Mouse (Mus musculus): Measurements from ENCODE around the gene Zfp982.
"Not testable (repeated sequence)": the region's sequence is repeated elsewhere in the genome, so short reads cannot be mapped to it uniquely, and the experiment has no call there.

Zfp982 gene

DNA sequence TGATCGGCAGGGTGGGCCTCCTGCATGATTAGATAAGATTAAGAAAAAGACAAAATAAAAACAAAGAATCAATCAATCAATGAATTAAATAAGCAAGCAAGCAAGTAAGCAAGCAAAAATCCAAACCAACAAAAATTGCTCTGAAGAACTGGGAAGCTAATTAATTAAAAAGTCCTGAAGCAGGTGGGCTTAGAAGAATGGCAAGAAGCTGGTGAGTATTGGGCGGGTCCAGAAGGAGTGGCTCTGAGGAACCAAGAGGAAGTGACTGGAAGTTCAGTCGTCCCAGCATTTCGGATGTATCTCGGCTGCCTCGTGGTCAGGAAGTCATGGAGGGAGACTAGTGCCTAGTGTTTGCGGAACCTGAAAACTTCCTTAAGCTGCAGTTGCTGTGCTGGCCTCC, at the start of gene Zfp982:
Gene Zfp982 (plus strand): TSS at position 301 of the 400 bp plus-strand sequence.
- not testable (repeated sequence) for DNase-seq (ENCODE audit: low spot score)

DNA sequence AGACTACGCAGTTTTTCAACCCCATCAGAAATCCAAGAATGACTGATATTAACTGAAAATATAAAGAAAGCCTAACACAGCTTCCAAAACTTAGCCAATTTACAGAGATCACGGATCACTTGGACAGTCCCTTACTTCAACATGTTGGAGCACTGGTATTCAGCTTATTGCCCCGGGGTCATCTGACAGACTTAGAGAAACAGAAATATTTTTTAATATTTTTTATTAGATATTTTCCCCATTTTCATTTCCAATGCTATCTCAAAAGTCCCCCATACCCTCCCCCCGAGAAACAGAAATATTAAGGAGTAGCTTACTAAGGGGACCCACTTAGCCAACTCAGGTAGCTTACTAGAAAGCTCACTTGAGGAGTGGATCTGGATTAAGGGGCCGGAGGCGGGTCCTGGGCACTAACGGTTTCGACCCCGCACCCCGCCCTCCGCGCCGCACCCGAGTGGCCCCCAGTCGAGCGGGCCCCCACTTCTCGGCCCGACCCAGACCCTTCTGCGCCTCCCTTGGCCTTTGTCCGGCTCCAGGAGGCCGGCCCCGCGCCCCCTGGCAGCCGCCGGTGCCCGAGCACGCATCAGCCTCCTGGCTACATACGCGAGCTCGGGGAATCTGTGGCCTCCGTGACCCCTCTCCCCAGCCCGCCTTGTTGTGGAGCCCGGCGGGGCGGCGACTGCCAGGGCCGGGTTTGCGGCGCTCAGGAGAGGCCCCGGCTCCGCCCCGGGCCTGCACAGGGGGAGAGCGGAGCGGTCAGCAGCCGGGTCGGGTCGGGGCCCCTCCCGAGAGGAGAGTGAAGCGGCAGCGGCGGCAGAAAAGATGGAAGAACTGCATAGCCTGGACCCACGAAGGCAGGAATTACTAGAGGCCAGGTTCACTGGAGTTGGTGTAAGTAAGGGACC, 49.3 kb upstream of the Zfp982 start:
- DNase-seq (ENCODE audit: low spot score): not testable (repeated sequence)

DNA sequence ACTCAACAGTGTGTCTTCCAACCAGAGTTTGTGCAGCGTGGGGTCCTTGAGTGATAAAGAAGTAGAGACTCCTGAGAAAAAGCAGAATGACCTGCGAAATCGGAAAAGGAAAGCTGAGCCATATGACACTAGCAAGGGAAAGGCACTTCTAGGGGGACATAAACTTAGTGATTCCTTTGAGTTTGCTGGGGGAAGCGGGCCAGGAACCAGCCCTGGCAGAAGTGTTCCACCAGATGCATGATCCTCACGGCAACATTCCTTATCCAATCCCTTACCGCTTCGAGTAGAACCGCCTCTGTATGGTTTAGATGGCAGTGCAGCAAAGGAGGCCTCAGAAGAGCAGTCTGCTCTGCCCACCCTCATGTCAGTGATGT, 48.7 kb upstream of the Zfp982 start:
- not testable (repeated sequence) for DNase-seq (ENCODE audit: low spot score)

DNA sequence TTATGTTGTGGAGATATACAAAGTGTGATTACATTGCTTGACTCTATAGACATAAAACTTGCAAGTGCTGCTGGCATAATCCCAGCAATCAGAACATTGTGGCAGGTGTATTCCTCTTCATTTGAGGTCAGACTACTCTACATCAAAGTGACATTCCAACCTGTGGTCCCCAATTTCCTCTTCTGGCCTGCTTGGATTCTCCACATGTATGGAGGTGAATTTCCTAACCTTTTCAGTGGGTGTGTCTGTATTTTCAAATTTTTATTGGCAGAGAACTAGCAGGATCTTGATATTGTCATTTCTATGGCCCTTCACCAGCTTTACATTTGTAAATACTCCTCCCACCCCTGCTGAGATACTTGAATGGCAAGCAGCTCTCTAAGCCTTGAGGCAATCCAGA, 46.8 kb upstream of the Zfp982 start:
- not testable (repeated sequence) for DNase-seq (ENCODE audit: low spot score)

DNA sequence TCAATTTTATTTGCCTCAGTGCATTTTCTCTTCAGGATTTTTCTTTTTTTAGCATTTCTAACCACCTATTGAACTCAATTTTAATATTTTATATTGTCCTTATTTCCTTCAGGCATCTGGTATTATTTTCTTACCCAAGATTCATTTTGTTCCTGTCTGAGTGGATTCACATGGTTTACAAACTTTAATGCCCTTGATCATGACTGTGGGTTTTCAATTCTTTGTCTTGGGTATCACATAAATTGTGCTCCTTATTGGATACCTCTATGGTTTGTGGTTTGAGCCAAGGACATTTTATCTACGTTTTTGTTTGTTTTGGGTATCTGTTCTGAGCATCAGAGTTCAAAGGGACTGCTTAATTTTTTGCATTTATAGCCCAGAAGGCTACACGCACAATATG, 43.9 kb upstream of the Zfp982 start:
- no peak for DNase-seq (ENCODE audit: low spot score)

DNA sequence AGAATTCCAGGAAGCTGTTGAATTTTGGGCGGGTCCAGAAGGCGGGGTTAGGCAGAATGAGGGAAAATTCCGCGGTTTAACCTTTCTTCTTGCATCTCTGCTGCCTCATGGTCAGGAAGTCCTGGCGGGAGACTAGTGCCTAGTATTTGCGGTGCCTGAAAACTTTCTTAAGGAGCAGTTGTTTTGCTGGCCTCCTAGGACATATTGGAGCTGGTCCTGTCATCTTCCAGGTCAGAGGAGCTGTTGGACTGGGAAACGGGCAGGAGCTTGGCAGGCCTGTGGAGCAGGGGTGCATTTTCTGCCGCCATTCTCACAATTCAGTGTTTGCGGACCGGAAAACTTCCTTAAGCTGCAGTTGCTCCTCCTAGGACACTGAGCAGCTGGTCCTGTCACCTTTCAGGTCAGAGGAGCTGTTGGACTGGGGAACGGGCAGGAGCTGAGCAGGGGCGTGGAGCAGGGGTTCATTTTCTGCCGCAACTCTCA, 43.1 kb upstream of the Zfp982 start:
- DNase-seq (ENCODE audit: low spot score): no peak

DNA sequence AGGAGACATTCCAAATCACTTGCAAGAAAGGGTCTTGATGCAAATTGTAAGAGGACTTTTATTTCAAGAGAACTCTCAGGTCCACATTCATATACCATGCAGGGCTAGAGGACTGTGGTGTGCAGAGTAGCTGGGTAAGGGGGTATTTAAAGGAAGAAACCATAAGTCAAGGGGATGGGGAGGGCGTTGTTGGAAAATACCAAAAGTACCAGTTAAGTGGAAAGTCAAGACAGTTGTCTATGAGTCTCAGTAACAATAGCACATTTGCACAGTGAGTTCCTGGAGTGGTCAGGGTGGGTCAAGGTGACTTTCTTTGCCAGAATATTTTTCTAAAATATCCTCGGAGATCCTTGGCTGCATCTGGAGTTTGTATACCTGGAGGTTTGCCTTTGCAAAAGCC, 42.2 kb upstream of the Zfp982 start:
- DNase-seq (ENCODE audit: low spot score): not testable (repeated sequence)

DNA sequence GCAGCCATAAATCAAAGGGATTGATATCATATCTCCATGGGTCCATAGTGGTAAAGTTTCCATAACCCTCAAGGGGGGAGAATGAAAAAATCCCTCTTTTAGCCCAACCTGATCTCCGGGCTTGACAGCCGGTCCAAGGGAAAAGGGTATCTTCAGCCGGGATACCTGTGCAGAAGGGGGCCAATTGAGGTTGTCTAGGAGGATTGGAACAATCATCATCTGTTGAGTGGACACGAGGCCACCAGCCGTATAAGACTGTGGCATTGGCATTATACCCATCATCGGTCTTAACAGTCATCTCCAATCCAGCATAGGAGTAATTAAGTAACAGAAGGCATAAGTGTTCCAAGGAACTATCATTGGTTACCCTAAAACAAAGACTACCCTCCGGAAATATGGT, 25.0 kb upstream of the Zfp982 start:
- DNase-seq (ENCODE audit: low spot score): not testable (repeated sequence)

DNA sequence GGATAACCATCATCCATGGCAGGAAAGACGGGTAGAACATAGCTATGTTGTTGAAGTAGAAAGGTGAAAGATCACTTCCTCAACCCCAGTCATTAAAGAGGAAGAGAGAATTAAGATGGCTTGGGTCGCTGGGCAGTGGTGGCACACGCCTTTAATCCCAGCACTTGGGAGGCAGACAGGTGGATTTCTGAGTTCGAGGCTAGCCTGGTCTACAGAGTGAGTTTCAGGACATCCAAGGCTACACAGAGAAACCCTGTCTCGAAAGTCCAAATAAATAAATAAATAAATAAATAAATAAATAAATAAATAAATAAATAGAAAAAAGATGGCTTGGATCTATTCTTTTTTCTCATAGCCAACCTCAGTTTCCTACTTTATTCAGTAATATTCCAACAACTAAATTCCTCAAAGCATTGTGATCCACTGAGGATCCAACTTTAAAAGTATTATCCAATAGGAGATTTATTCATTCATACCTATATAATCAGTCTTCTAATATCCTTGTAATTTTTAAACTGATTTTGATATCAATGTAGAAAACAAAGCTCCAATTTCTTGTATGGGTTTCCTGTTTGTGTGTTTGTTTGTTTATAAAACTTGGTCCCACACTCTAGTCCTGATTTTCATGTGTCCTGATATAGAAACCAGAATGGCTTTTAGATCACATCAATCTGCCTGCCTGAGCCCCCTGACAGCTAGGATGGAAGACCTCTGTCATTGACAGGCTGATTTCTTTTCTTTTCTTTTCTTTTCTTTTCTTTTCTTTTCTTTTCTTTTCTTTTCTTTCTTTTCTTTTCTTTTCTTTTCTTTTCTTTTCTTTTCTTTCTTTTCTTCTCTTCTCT, 6.8 kb downstream of the Zfp982 start:
- not testable (repeated sequence) for DNase-seq (ENCODE audit: low spot score)

DNA sequence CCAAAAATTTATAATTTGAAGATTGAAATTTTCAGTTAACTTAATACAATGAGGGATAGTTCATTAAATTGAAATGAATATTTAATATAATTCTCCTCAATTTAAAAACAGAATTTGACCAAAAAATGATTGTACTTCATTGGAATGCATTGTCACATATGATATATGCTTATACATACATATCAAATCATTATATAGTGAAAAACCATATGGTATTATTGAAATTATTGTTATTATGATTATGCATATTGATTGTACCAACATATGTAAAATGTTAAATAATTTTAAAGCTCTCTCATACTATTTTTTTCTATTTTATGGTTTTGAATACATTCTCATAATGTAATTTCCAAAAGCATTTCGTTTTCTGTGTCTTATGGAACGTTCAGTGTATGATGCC, 17.0 kb downstream of the Zfp982 start:
- DNase-seq (ENCODE audit: low spot score): no peak

DNA sequence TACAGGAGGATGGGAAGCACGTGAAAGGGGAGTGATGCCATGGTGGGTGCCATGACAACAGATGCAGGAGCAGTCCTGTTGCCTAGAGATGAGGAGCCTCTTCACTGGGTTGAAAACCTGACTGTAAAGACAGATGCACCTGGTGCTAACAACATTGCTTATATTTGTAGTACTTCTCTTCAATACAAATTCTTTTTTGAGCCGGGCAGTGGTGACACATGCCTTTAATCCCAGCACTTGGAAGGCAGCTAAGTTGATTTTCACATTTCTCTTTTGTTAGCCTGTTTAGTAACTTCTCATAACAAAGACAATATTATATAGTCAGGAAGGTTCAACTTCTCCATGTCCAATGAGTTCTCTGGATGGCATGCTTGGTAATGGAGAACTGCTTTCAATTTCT, 26.8 kb downstream of the Zfp982 start:
- no peak for DNase-seq (ENCODE audit: low spot score)

DNA sequence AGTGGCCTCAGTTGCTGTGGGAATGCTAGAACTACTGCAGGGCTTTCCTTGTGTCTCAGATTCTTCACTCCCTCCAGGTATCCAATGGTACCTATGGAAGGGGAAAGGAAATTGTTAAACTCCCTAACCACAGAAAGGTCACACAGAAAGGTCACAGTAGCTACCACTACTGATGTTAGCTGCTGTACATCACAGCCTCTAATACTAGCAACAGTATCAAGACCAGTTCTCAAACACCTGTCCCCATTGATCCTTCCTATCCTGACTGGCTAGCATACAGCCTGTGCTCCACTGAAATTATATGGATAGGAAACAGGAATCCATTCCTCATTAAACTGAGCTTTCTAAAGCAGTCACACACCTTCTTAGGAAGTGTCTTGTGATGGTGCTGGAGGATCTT, 27.9 kb downstream of the Zfp982 start:
- DNase-seq (ENCODE audit: low spot score): no peak

DNA sequence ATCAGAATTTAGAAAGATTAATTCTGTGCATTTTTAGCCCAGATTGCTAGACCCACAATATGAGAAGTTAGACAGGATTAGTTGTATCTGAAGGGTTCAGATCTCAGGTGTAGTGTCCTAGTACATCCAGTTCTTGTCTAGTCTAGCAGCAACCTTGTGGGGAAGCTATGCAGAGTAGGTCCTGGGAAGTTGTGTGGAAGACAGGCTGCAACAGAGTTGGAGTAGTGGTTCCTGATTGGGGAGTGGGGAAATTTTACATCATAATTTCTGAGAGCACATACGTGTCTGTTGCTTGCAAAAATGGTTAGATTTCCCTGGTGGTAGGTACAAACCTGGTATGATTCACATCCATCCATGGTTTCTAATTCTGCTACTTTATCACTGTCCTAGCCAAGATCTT, 32.9 kb downstream of the Zfp982 start:
- no peak for DNase-seq (ENCODE audit: low spot score)

DNA sequence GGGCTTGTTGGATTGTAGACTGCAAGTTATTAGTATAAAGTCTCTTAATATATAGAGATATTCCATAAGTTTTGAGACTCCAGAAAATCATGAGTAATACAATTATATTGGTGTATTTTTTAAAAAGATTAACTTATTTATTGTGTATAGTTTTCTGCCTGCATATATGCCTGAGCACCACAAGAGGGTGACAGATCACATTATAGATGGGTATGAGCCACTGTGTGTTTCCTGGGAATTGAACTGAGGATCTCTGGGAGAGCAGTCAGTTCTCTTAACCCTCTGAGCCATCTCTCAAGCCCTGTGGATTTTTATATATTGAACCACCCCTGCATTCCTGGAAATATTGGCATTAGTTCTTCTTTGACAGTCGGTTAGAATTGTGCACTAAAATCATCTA, 38.1 kb downstream of the Zfp982 start:
- no peak for DNase-seq (ENCODE audit: low spot score)

DNA sequence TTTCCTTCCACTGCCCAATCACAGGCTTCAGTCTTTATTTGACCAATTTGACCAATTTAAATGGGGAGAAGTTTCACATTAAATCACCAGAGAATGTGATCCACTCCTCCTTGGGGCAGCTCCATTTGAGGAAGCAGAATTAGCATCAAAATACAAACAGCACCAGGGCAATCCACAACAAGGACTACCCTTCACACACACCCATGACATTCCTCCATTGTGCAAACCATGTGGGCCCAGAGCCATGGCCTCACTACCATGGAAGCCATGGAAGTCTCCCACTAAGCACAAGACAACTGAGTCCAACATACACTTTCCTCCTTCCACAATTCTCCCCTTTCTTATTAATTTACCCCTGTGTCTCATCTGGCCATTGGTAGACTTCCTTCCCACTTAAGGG, 43.7 kb downstream of the Zfp982 start:
- not testable (repeated sequence) for DNase-seq (ENCODE audit: low spot score)

DNA sequence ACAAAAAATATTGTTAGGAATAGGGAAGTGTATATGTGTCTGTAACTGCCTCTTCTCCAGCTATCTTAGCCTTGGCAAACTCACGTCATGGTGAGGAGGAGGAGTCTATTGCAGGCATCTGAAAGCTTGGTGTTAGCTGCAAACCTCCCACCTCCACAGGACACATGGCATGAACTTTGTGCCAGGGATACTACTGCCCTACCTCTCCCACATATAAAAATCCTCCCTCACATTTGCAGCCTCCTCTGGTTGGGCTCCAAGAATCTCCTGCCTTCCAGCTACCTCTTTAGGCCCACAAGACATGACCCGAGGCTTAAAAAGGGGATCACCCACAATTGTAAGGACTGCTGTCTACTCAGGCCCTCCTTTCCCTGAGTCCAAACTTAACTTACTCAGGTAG, 45.5 kb downstream of the Zfp982 start:
- no peak for DNase-seq (ENCODE audit: low spot score)

DNA sequence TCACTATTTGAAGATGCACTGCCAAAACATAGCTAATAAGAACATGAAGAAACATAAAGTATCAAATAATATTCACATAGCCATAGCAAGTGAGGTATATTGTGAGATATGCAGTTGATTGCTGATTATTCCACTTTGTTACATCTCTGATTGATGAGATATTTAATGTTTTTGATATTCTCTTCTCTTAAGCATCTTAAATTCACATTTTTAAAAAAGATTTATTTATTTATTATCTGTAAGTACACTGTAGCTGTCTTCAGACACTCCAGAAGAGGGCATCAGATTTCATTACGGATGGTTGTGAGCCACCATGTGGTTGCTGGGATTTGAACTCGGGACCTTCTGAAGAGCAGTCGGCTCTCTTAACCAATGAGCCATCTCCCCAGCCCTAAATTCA, 47.7 kb downstream of the Zfp982 start, which contains the start of gene Gm16503:
Gene Gm16503 (plus strand): TSS at position 301 of the 400 bp plus-strand sequence.
- not testable (repeated sequence) for DNase-seq (ENCODE audit: low spot score)

DNA sequence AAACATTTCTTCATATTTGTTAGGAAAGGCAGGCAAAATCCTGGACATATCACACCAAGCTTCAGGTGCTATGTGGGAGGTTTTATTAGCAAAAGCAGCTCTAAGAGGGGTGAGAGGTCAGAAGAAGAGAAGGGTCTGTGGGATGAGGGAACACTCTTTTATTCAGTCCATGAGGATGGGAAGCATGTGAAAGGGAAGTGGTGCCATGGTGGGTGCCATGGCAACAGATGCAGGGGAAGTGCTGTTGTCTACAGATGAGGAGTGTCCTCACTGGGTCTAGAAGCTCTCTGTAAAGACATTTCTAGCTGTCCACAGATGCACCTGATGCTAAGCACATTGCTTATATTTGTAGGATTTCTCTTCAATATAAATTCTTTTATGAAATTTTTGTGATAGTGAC, 48.9 kb downstream of the Zfp982 start:
- no peak for DNase-seq (ENCODE audit: low spot score)

DNA sequence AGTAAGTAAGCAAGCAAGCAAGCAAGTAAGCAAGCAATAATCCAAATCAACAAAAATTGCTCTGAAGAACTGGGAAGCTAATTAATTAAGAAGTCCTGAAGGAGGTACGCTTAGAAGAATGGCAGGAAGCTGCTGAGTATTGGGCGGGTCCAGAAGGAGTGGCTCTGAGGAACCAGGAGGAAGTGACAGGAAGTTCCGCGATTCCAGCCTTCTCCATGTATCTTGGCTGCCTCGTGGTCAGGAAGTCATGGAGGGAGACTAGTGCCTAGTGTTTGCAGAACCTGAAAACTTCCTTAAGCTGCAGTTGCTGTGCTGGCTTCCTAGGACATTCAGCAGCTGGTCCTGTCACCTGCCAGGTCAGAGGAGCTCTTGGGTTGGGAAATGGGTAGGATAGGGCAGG, 60.9 kb downstream of the Zfp982 start, which contains the start of gene Zfp985:
Gene Zfp985 (plus strand): TSS at position 207 of the 400 bp plus-strand sequence.
- not testable (repeated sequence) for DNase-seq (ENCODE audit: low spot score)

DNA sequence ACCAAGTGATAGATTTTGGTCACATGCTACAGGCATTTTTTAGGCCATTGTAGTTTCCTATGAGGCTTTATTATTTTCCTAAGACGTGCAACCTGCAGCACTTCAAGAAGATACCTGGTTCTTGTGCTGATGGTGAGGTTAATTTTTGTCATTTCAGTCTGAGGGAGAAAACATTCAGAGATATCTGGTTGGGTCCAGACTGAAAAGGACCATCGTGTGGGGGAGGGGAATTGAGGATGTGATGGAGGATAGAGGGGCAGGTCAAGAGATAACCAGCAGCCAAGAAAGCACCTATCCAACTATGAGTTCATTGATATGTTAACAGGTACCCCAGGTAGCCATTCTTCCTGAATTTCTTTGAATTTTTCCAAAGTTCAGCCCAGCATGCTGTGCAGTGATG, 62.1 kb downstream of the Zfp982 start:
- DNase-seq (ENCODE audit: low spot score): not testable (repeated sequence)

DNA sequence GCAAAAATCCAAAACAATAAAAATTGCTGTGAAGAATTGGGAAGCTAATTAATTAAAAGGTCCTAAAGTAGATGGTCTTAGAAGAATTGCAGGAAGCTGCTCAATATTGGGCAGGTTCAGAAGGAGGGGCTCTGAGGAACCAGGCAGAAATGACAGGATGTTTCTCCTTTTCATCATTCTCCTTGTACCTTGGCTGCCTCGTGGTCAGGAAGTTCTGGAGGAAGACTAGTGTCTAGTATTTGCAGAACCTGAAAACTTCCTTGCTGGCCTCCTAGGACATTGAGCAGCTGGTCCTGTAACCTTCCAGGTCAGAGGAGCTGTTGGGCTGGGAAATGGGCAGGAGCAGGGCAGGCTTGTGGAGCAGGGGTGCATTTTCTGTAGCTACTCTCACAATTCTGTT, 64.7 kb downstream of the Zfp982 start:
- DNase-seq (ENCODE audit: low spot score): not testable (repeated sequence)

DNA sequence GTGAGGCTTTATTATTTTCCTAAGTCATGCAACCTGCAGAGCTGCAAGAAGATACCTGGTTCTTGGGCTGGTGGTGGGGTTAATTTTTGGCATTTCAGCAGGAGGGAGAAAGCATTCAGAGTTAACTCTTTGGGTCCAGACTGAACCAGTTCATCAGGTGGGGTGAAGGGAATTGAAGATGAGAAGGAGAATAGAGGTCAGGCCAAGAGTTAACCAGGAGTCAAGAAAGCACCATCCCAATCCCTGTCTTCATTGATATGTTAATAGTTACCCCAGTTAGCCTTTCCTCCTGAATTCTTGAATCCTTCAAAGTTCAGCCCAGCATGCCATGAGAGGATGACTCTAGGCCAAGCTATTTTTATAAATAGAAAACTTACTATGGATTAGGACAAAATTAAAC, 65.8 kb downstream of the Zfp982 start:
- DNase-seq (ENCODE audit: low spot score): not testable (repeated sequence)

DNA sequence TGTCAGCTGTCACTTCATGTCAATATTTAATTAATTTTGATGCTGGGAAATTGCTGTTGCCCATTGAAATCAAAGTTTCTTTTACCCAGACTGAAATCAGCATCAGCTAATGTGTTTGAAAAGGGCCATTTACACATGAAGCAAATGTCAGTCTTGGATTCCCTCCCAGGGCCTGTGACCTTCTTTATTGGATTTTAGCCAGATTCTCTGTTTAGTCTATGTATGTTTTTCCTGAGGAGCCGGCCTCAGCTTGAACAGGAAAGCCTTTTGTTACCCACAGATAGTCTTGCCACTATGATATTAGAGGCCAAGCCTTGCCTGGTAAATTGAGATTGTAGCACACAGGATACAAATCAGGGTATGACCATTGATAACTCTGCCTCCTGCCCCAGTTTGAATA, 66.9 kb downstream of the Zfp982 start:
- DNase-seq (ENCODE audit: low spot score): not testable (repeated sequence)

Data from ovary, adult 18-20 months (tissue).